Mouse (Mus musculus) midbrain, embryonic 10.5 days (tissue): ENCODE measurements around the gene Sema3g. TPM values are rescaled to one million over a fixed set of nuclear protein-coding genes. Genes with fewer than 3 reads are reported as not detected.
A peak's percentile ranks its signal among the peaks of the same experiment; 100 is the strongest.

Source experiments
- DNase-seq: peaks from one replicate; pipeline ENCODE4 v3.0.0-alpha.2; 2017; ENCODE audit warnings: low spot score
- H3K27ac ChIP-seq: fragments of 300-500 bp; sonication (generic); replicated peaks from 2 replicates; pipeline ENCODE4 v1.5.1; 2016; ENCODE audit warnings: mild to moderate bottlenecking
- H3K27me3 ChIP-seq: fragments of 300-500 bp; sonication (generic); 2 replicates; pipeline ENCODE4 v1.6.1; 2016; ENCODE audit warnings: low read depth, mild to moderate bottlenecking; ENCODE audit not compliant: poor library complexity, severe bottlenecking
- H3K36me3 ChIP-seq: fragments of 300-500 bp; sonication (generic); 2 replicates; pipeline ENCODE4 v1.6.1; 2016; ENCODE audit warnings: mild to moderate bottlenecking, moderate library complexity
- H3K4me1 ChIP-seq: fragments of 300-500 bp; sonication (generic); 2 replicates; pipeline ENCODE4 v1.6.1; 2016
- H3K4me3 ChIP-seq: fragments of 300-500 bp; sonication (generic); 2 replicates; pipeline ENCODE4 v1.5.1; 2016; ENCODE audit warnings: mild to moderate bottlenecking, moderate library complexity
- H3K9me3 ChIP-seq: fragments of 300-500 bp; sonication (generic); replicated peaks from 2 replicates; pipeline ENCODE4 v1.6.1; 2016; ENCODE audit warnings: mild to moderate bottlenecking
- WGBS: fragments of 180-500 bp; shearing (Covaris S2); methylation state at CpG from one replicate; pipeline ENCODE4 v1.1.7; 2016; 5-methylcytosine and 5-hydroxymethylcytosine counted together
- polyA plus RNA-seq: library from polyadenylated mRNA; unstranded; fragments of >200 nt; fragmentation: Nextera tagmentation; extraction: Ambion mirVana; gene quantifications from 2 replicates; pipeline ENCODE4 v1.2.1, GENCODE M21; 2016

The Sema3g gene
- polyA plus RNA-seq: 0.51 and 1.0 TPM in 2 replicates

DNA sequence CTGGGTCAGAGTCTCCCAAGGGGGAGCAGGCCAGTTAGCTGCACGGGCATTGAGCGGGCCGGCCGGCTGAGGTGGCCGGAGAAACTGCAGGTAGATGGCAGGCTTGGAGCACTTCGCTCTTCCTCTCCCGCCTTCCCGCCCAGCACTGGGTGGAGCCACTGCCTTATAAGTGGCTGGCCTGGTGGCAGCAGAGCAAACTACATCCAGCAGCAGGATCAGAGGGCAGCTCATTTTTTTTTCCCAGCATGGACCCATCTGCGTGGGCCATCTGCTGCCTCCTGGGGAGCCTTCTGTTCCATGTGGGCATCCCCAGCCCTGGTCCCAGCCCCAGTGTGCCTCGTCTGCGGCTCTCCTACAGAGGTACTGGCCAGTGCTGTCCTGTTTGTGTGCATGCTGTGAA lies at the start of gene Sema3g:
Sema3g (plus strand) TSS at position 195 of the 400 bp plus-strand sequence.
- H3K4me3 ChIP-seq: no peak within 1 kb of the TSS
- H3K36me3 ChIP-seq: no peaks in the 10 kb centered on the region
- H3K27me3 ChIP-seq: peaks cover 10% of the 10 kb centered on the region; the same call in 1 of the 2 replicates
- peak within 1 kb of the TSS; percentile 58 for H3K27ac ChIP-seq
- peaks cover 39% of the 10 kb centered on the region for H3K4me1 ChIP-seq
- DNase-seq: peak; percentile 58
- no peaks in the 10 kb centered on the region for H3K9me3 ChIP-seq
- 13% methylated on average over 11 of the region's 11 CpGs for WGBS

DNA sequence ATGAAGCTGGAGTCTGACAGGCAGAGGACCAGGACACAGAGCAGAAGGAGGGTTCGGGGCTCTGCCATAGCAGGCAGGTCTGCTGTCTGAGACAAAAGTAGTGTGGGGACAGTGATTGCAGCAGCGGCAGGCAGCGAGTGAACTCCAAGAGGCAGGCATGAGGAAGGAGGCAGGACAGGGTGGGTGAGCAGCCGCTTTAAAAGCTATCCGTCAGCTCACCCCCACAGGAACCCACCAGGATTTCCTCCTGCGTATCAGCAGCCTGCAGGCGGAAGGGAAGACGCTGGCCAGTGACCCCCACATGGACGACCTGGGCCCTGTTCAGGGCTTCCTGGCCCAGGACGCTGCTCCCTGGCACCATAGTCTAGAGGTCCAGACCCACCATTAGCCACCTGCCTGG lies 49.2 kb upstream of the Sema3g start, which contains the start of gene Stab1:
Stab1 (minus strand) TSS at position 217 of the 400 bp plus-strand sequence.
- H3K27ac ChIP-seq: peak within 1 kb of the TSS; percentile 1; the same call in 1 of the 2 replicates

DNA sequence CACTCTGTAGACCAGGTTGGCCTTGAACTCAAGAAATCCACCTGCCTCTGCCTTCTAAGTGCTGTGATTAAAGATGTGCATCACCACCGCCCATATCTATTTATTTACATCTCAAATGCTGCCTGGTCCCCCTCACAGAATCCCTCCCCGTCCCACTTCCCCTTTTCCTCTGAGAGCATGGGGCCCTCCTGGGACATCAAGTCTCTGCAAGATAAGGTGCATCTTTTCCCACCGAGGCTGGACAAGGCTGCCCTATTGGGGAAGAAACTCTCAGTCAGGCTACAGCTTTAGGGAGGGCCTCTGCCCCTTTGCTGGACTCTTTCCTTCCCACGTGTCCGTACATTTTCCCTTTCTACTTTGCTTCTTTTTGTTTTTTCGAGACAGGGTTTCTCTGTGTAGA lies 48.2 kb upstream of the Sema3g start:
- Histone ChIP-seq H3K36me3 (peaks cover 51% of the 10 kb centered on the region), H3K4me3 (no peak overlapping the region), H3K9me3 (no peaks in the 10 kb centered on the region), H3K27me3 (no peaks in the 10 kb centered on the region), H3K27ac (no peak overlapping the region), H3K4me1 (peaks cover 24% of the 10 kb centered on the region)
- no peak for DNase-seq
- 90% methylated on average over 6 of the region's 6 CpGs for WGBS

More for the DNA sequence above, 49.2 kb upstream of the Sema3g start, which contains the start of gene Stab1:
- Histone ChIP-seq H3K4me3 (peak within 1 kb of the TSS; percentile 20), H3K27me3 (no peaks in the 10 kb centered on the region), H3K36me3 (peaks cover 40% of the 10 kb centered on the region), H3K9me3 (no peaks in the 10 kb centered on the region), H3K4me1 (peaks cover 24% of the 10 kb centered on the region)
- DNase-seq: no peak
- 68% methylated on average over 10 of the region's 10 CpGs for WGBS

DNA sequence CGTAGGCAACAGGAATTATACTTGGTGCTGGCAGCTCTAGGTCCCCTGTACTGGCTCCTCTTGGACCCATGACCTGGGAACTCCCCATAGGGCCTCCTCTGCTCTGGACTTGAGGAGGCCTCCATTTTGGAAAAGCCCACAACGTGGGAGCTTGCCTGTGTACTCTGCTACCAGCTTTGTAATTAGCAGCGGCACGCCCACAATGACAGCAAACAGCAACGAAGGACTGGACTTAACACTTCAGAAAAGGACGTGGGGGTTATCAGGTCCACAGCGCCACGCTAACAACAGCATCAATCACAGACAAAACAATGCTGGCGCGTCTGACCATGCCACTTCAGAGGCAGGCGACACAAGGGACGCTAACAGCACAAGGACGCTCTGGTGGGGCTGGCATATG lies 46.7 kb upstream of the Sema3g start:
- WGBS: 93% methylated on average over 13 of the region's 13 CpGs
- DNase-seq: no peak
- Histone ChIP-seq H3K27ac (no peak overlapping the region), H3K4me3 (no peak overlapping the region), H3K4me1 (peaks cover 18% of the 10 kb centered on the region), H3K36me3 (peaks cover 66% of the 10 kb centered on the region), H3K27me3 (no peaks in the 10 kb centered on the region), H3K9me3 (no peaks in the 10 kb centered on the region)

DNA sequence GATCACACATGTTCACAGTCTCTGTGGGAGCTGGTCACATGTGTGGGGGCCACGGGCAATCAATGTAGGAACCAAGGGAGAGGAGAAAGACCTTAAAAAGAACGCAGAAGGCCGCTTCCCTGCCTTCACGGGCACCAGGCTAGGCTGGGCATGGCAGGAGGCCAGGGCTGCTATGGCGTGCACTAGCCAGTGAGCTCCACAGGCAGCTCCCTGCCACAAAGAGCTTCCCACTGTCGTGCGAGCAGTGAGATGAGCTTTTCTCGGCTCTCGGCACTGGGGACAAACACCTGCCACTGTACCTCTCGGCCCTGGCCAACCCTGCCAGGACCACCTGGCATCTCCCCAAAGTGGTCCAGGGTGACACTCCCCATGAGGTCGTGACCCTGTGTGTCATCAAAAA lies 46.3 kb upstream of the Sema3g start:
- Histone ChIP-seq H3K36me3 (peaks cover 70% of the 10 kb centered on the region), H3K27ac (no peak overlapping the region), H3K4me3 (no peak overlapping the region), H3K4me1 (peaks cover 14% of the 10 kb centered on the region), H3K27me3 (no peaks in the 10 kb centered on the region), H3K9me3 (no peaks in the 10 kb centered on the region)
- DNase-seq: no peak
- 91% methylated on average over 11 of the region's 11 CpGs for WGBS

DNA sequence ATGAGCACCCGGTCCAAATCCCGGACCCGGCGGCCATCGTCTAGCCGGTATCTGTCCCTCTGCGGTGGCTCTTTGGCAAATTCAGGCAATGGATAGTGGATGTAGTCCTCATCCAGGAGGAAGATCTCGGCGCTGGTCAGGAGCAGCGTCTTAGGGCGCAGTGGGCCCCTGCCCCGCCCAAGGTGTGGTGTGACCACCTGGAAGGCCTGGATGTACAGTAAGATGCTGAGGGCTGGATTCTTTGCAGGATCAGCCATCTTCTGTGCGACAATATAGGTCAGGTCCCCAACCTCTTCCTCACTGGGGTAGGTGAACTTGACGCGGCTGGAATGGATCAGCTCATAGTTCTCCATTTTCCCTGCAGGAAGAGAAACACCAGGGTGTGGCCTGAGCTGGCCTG lies 45.8 kb upstream of the Sema3g start:
- DNase-seq: no peak
- Histone ChIP-seq H3K9me3 (no peaks in the 10 kb centered on the region), H3K4me1 (peaks cover 12% of the 10 kb centered on the region; the same call in 1 of the 2 replicates), H3K36me3 (peaks cover 74% of the 10 kb centered on the region), H3K27me3 (no peaks in the 10 kb centered on the region), H3K4me3 (no peak overlapping the region), H3K27ac (no peak overlapping the region)
- WGBS: 97% methylated on average over 15 of the region's 15 CpGs

DNA sequence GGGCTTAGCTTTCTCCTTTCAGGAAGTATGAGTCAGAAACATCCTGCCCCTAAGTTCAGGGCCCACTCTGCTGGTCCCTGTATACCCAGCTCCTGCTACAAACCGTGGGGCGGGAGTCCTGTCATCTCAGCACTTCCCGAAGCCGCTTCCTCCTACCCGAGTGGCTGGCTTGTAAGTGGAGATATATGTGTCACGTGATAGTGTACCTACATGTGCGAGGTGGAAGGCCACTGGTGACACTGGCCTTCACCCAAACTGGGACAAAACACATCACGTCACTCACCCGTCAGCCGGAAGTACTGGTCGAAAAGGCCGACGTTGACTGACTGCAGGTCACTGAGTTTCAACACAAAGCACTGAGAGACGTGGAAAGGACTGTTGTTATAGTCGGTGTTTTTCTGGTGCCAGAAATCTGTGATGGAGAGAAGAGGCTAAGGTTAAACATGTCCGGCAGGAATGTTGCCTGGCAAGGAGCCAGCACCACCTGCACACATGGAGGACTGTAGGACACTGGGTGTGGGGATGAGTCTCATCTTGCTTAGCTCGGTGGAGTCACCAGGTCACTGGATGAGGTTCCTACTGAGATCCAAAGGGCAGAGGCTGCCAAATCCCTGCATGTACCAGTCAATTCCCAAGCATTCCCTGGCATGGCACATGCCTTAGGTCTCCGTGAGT lies 44.7 kb upstream of the Sema3g start:
- Histone ChIP-seq H3K4me1 (peaks cover 6% of the 10 kb centered on the region; the same call in 1 of the 2 replicates), H3K27ac (no peak overlapping the region), H3K27me3 (no peaks in the 10 kb centered on the region), H3K9me3 (no peaks in the 10 kb centered on the region), H3K36me3 (peaks cover 85% of the 10 kb centered on the region), H3K4me3 (no peak overlapping the region)
- 93% methylated on average over 18 of the region's 18 CpGs for WGBS
- DNase-seq: no peak

DNA sequence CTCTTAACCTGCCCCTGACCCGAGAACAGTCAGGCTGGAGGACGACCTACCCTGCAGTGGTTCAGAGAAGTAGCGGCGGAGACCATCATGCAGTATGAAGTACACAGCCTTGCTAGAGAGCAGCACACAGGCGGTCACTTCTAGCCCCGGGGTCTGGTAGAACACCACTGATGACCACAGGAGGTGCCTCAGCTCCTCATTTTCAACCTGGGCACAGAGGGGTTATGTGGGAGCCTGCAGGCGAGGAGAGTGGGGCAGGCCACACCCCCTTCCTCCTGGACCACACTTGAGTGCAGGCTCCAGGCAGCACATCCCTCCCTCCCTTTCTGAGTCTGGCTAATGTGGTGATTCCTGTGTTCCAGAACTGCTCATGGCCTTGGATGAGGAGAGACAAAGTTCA lies 44.1 kb upstream of the Sema3g start:
- Histone ChIP-seq H3K9me3 (no peaks in the 10 kb centered on the region), H3K27ac (no peak overlapping the region), H3K4me3 (no peak overlapping the region), H3K4me1 (peaks cover 1% of the 10 kb centered on the region; the same call in 1 of the 2 replicates), H3K36me3 (peaks cover 91% of the 10 kb centered on the region), H3K27me3 (no peaks in the 10 kb centered on the region)
- 90% methylated on average over 7 of the region's 7 CpGs for WGBS
- no peak for DNase-seq

DNA sequence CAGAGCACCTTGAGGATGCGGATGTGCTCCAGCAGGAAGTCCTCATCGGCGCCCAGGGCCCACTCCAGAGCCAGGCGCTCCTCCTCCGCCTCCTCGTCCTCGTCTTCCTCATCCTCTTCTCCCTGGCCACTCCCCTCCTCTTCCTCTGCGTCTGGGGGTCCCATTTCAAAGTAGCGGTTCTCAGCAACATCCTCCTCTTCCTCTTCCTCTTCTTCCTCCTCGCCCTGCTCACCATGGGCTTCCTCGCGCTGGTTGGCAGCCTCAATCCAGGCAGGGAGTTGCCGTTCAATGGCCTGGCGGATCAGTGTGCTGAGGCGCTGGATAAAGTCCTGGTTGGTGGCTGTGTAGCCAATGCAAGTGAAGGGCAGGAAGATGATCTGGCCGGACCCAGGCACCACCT lies 40.4 kb upstream of the Sema3g start:
- no peaks in the 10 kb centered on the region for H3K4me1 ChIP-seq
- DNase-seq: no peak
- 94% methylated on average over 16 of the region's 16 CpGs for WGBS
- no peak overlapping the region for H3K4me3 ChIP-seq
- H3K36me3 ChIP-seq: peaks cover 100% of the 10 kb centered on the region
- H3K9me3 ChIP-seq: no peaks in the 10 kb centered on the region
- H3K27ac ChIP-seq: no peak overlapping the region
- H3K27me3 ChIP-seq: no peaks in the 10 kb centered on the region

DNA sequence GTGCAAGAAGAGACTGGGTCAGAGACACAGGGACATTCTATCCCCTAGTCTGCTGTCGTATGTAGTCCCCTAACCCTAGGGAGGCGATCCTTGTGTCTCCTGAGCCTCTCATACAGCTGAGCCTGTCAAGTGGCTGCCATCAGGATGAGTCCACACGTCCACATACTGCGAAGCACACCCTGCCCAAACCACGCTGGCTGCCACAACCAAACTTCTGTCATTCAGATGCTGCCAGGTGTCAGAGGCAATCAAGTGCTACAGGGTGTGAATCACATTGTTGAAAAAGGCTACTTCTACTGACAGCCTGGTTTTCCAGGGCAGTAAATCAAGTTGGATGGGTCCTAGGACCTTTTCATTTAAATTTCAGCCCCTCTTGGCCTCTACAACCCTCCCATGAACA lies 39.9 kb upstream of the Sema3g start:
- Histone ChIP-seq H3K4me1 (no peaks in the 10 kb centered on the region), H3K27ac (no peak overlapping the region), H3K9me3 (no peaks in the 10 kb centered on the region), H3K4me3 (no peak overlapping the region), H3K27me3 (no peaks in the 10 kb centered on the region), H3K36me3 (peaks cover 100% of the 10 kb centered on the region)
- no peak for DNase-seq
- WGBS: 94% methylated on average over 5 of the region's 5 CpGs

DNA sequence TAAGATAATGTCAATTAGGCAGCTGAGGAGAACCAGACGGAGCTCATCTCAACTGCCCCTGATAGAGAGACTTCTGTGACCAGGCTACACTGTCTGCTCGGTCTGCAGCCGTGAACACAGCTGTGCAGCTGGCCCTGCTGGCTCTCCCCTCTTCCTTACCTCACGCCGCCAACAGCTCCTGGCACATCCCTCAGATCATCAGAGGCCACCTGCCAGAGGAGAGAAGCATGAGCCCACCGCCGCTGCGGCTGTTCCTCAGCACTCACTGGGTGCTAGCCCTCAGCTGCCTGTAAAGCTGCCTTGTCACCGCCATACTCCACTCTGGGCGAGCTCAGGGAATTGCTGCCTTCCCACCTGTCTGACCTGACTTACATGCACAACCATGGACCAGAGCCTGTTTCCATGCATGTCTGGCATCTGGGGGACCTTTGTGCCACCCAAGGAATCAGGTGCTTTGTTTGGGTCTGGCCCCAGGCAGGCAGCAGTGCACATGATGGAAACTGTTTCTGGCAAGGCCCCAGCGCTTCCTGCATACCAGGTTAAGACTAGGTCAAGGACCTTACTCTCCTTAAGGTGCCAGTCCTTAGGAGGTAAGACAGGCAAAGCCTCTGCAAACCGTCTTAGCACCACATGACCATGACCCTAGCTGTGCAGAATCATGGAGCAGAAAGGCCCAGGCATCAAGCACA lies 37.8 kb upstream of the Sema3g start:
- peaks cover 100% of the 10 kb centered on the region for H3K36me3 ChIP-seq
- no peak overlapping the region for H3K27ac ChIP-seq
- H3K27me3 ChIP-seq: no peaks in the 10 kb centered on the region
- no peak overlapping the region for H3K4me3 ChIP-seq
- no peaks in the 10 kb centered on the region for H3K9me3 ChIP-seq
- 96% methylated on average over 12 of the region's 12 CpGs for WGBS
- no peaks in the 10 kb centered on the region for H3K4me1 ChIP-seq
- no peak for DNase-seq

DNA sequence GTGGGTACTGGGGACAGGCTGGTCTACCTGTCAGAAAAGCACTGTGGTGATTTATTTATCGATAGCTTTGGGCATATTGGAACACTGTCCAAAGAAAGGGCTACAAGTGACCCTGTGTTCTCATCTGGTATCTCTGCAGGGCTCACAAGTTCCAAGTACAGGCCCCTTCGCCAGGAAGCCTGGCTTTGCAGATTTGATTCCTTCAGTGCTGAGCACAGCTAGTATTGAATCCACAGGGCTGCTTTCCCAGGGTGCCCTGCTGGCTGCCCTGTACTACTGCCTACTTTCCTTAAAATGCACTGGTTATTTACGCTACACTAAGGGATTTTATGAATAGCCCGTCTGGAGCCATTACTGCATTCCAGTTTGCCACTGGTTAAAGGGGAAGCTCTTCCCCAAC lies 36.1 kb upstream of the Sema3g start:
- WGBS: 90% methylated on average over 4 of the region's 4 CpGs
- DNase-seq: no peak
- Histone ChIP-seq H3K9me3 (no peaks in the 10 kb centered on the region), H3K4me3 (no peak overlapping the region), H3K27me3 (no peaks in the 10 kb centered on the region), H3K36me3 (peaks cover 100% of the 10 kb centered on the region), H3K4me1 (no peaks in the 10 kb centered on the region), H3K27ac (no peak overlapping the region)

DNA sequence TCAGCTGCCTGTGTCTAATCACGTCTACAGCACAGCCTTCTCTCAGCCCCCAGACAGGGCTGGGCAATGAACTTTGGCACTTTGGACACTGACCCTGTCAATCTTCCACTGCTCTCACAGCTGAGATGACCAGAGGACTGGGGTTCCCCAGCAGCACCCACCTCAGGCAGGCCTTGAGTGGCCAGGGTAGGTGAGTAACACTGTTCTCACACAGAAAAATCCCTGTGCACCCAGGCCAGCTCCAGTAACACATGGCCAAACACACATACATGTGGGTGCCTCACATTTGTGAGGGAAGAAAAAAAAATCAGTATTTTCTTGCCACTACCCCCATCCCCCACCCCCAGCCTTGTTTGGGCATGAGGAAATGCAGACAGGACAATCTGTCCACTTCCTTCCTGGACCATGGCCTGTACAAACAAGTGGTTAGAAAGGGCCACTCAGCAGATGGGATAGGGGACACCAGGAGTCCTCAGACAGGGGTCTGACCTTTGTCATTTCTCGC lies 34.8 kb upstream of the Sema3g start:
- 74% methylated on average over 2 of the region's 2 CpGs for WGBS
- H3K27me3 ChIP-seq: no peaks in the 10 kb centered on the region
- peaks cover 100% of the 10 kb centered on the region for H3K36me3 ChIP-seq
- no peaks in the 10 kb centered on the region for H3K9me3 ChIP-seq
- H3K27ac ChIP-seq: no peak overlapping the region
- H3K4me1 ChIP-seq: no peaks in the 10 kb centered on the region
- DNase-seq: no peak
- H3K4me3 ChIP-seq: no peak overlapping the region
